In genomic region chr17:74772364-74772763, GRCm38 (mm10) we compare ENCODE assay signal across 23 mouse cellular contexts. TPM values are rescaled to one million over a fixed set of nuclear protein-coding genes. Genes with fewer than 3 reads are reported as not detected.
DNase-seq lines count a peak whose midpoint lies in the region; ATAC-seq and TF ChIP-seq lines count a peak whose summit lies in the region.
"Had no signal": no experiment of that assay in that cellular context is flagged by ENCODE, and none has a peak within 500 bp of the region (broad histone marks: within the 10 kb centered on the region; RNA-seq: fewer than 3 reads in every experiment).

No protein-coding gene starts in this region.

- DNase-seq in frontal cortex, postnatal 10 days (ENCODE audit: low spot score in 2 of 2), result no peak
- DNase-seq in limb, embryonic 10.5 days (ENCODE audit: low spot score), result no peak
- DNase-seq in lung, postnatal 0 days (ENCODE audit: low spot score), result no peak
- DNase-seq in lung, adult 18-20 months, result no peak
- peak; percentile 48 for DNase-seq in brain, adult 2 months (ENCODE audit: low read depth, low spot score)
- DNase-seq in ovary, adult 18-20 months (ENCODE audit: low spot score), result no peak
- DNase-seq: adrenal gland, adult 2 months; adrenal gland, adult 8-10 months; adrenal gland, postnatal 10 days; adrenal gland, postnatal 14 days; adrenal gland, postnatal 25 days; adrenal gland, postnatal 36 days; B cell, adult 2 months; cerebellum, adult 11 months; cerebellum, adult 11-12 months; cerebellum, adult 18-20 months had no signal

- no peaks in the 10 kb centered on the region for H3K27me3 ChIP-seq in limb, embryonic 13.5 days
- H3K27me3 ChIP-seq in limb, embryonic 10.5 days (ENCODE audit: low read depth, poor library complexity, severe bottlenecking), result no peaks in the 10 kb centered on the region
- H3K27me3 ChIP-seq in lung, postnatal 0 days (replicated peaks; ENCODE audit: insufficient read depth, low read length), result no peaks in the 10 kb centered on the region
- H3K27me3 ChIP-seq: CH12.LX, Patski had no signal

- no peak overlapping the region for H3K4me3 ChIP-seq in limb, embryonic 13.5 days
- no peak overlapping the region for H3K4me3 ChIP-seq in limb, embryonic 10.5 days
- no peak overlapping the region for H3K4me3 ChIP-seq in lung, postnatal 0 days (ENCODE audit: low read depth, low read length)

- H3K4me1 ChIP-seq in limb, embryonic 13.5 days, result no peaks in the 10 kb centered on the region; the same call in 1 of the 2 replicates
- H3K4me1 ChIP-seq in limb, embryonic 10.5 days, result peaks cover 20% of the 10 kb centered on the region
- H3K4me1 ChIP-seq in lung, postnatal 0 days (ENCODE audit: insufficient read depth, low read depth, low read length), result no peaks in the 10 kb centered on the region

- no peak overlapping the region for H3K4me2 ChIP-seq in limb, embryonic 13.5 days (replicated peaks)
- no peak overlapping the region; the same call in 1 of the 2 replicates for H3K4me2 ChIP-seq in lung, postnatal 0 days (replicated peaks; ENCODE audit: low read depth, low read length)

- TF ChIP-seq CTCF in lung, postnatal 0 days (IDR thresholded peaks at IDR 0.05), result no peak

- no peak for TF ChIP-seq EP300 in lung, postnatal 0 days (IDR thresholded peaks at IDR 0.05)

- ATAC-seq in frontal cortex, adult (ENCODE audit: low TSS enrichment), result peak; percentile 92
- ATAC-seq in limb, embryonic 13.5 days (ENCODE audit: low FRiP score, low read depth), result no peak
- no peak for ATAC-seq in lung, postnatal 0 days
- ATAC-seq: activated CD4-positive, CD25-positive, alpha-beta regulatory T cell, adult 4 months; CD4-positive, CD25-positive, alpha-beta regulatory T cell, adult 4 months; Patski had no signal

- WGBS in limb, embryonic 13.5 days, result 77% methylated on average over 4 of the region's 4 CpGs
- WGBS in limb, embryonic 10.5 days, result 88% methylated on average over 4 of the region's 4 CpGs
- WGBS in lung, postnatal 0 days, result 79% methylated on average over 4 of the region's 4 CpGs

- no peak overlapping the region for H3K27ac ChIP-seq in limb, embryonic 13.5 days
- no peak overlapping the region for H3K27ac ChIP-seq in limb, embryonic 10.5 days
- H3K27ac ChIP-seq in lung, postnatal 0 days (ENCODE audit: low read length), result 0 out of 2 replicates have a peak overlapping the region, but pooled peaks have one; percentile 21

- peaks cover 8% of the 10 kb centered on the region; the same call in 1 of the 2 replicates for H3K36me3 ChIP-seq in limb, embryonic 13.5 days
- H3K36me3 ChIP-seq in limb, embryonic 10.5 days, result no peaks in the 10 kb centered on the region
- H3K36me3 ChIP-seq in lung, postnatal 0 days (ENCODE audit: insufficient read depth, low read length), result no peaks in the 10 kb centered on the region

- H3K9ac ChIP-seq in limb, embryonic 13.5 days, result 0 out of 2 replicates have a peak overlapping the region, but pooled peaks have one; percentile 13
- H3K9ac ChIP-seq in lung, postnatal 0 days (replicated peaks; ENCODE audit: low read depth), result no peak overlapping the region

- no peaks in the 10 kb centered on the region for H3K9me3 ChIP-seq in limb, embryonic 13.5 days
- no peaks in the 10 kb centered on the region for H3K9me3 ChIP-seq in limb, embryonic 10.5 days (replicated peaks)
- H3K9me3 ChIP-seq in lung, postnatal 0 days (ENCODE audit: low read length), result no peaks in the 10 kb centered on the region
- H3K9me3 ChIP-seq: G1E had no signal

RNA-seq across cellular contexts. Expression of gene Ttc27, which starts 54.8 kb away (rescaled TPM):
- polyA plus RNA-seq in limb, embryonic 13.5 days (2015; fragmentation: Nextera tagmentation; extraction: Ambion mirVana), result 23.4 and 24.6 TPM in 2 replicates
- polyA plus RNA-seq in limb, embryonic 10.5 days (2016; fragmentation: Nextera tagmentation; extraction: Ambion mirVana), result 31.2 and 31.5 TPM in 2 replicates
- 8.6 and 8.8 TPM in 2 replicates for polyA plus RNA-seq in lung, postnatal 0 days (2015; fragmentation: Nextera tagmentation; extraction: Ambion mirVana)
